Mouse (Mus musculus) neural tube, embryonic 10.5 days (tissue): ENCODE data around the gene Gpr132.

Source experiments
- DNase-seq: peaks from one replicate; pipeline ENCODE4 v3.0.0-alpha.2; 2017; ENCODE audit warnings: low spot score; ENCODE audit errors: extremely low spot score

Gene Gpr132

DNA sequence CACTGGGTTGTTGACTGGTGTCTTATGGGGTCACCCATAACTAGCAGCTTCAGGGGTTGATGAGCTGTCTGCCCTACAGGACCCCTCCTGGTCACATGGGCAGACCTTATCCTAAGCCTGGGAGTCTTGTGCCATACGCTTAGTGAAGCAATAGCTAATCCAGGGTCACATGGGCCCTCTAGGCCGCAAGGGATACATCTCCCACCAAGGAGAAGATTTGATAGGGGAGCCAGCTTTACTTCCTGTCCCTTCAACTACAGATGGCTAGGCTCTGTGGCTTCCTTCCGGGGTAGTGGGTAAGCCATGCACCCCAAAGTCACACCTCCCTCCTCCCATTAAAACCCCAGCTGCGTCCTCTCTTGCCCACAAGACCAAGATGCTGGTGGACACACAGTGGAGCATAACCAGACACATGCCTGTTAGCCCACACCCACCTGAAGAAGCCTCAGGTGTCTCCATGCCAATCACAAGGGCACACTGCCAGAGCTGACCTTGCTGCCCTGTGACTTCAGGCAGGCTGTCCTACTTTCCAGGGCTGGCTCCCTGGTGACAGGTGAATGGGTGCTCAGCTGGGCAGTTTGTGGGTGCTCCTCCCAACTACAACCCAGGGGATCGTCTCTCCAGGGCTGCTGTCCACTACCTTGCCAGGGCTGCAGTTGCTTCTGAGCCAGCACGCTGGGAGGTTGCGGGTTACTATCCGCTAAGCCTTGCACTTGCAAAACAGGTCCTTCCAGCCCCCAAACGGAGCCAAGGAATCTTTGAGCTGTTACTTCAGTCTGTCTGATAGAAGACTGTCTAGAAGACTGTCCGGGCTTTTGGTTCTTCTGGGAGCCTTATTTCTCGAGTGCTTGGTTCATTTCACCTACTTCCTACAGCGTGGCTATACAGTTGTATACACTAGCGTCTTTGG, at the start of gene Gpr132:
Gene Gpr132 (minus strand): TSS at position 51 of the 910 bp plus-strand sequence.
- no peak for DNase-seq

DNA sequence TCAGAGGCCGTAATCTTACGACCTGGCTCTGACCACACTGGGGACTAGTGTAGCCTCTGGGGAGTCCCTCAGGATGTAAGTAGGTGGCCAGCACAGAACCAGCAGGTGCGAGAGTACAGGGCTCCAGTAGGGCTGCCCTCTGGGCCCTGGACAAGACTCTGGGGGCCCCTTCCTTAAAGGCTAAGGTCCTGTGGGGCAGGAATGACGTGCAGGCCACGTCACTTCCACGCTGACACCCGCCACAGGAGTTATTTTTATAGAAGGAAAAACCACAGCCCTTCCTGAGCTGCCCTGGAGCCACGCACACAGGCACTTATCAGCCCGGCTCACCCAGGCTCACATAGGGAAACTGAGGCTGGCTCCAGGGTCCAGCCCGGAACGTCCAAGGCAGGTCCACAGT, 49.5 kb upstream of the Gpr132 start:
- no peak for DNase-seq

DNA sequence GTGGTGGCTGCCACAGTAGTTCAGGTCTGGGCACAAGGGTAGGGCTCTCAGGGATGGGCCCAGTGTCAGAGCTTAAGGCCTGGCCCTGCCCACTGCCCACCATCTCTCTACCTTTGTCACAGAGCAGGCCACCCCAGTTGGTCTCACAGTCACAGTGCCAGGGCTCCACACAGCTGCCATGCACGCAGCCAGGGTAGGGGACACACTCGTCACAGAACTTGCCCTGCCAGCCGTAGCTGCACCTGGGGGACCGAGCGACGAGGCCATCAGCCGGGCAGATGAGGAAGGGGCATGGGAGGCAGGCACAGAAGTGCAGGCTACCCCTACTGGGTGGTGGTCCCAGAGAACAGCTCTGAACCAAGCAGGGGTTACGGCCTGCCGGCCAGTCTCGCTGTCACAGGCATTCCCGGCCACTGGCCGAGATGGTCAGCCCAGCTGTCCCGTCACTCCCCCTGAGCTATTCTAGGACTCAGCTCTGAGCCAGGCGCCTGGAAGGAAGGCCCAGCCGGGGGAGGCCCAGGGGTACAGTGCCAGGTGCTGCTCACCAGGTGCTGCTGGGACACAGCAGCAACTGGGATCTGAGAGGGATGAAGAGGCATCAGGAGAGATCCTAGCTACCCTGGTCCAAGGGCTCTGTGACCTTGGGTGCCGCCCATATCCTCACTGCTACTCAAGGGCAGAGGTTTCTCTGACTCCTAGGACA, 48.8 kb upstream of the Gpr132 start:
- DNase-seq: no peak

GRCm38 (mm10) chr12:112915587-112915986, 47.6 kb upstream of the Gpr132 start:
- DNase-seq: no peak

DNA sequence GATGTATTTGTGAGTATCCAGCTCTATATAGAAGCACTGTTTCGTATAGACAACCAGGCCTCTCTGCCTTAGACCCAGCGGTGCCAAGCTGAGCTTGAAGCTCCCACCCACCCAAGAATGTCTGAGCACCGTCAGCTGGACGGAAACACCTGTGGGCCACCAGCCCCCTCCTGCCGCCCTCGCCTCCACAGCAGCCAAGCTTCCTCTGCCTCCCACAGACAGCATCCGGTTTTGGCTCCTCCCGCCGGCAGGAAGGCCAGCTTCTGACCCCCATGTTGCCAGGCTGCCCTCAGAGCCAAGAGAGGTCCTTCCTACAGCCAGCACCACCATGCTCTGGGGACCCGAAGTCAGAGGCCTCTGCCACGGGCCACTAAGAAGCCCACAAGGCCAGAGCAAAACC, 46.5 kb upstream of the Gpr132 start:
- DNase-seq: no peak

DNA sequence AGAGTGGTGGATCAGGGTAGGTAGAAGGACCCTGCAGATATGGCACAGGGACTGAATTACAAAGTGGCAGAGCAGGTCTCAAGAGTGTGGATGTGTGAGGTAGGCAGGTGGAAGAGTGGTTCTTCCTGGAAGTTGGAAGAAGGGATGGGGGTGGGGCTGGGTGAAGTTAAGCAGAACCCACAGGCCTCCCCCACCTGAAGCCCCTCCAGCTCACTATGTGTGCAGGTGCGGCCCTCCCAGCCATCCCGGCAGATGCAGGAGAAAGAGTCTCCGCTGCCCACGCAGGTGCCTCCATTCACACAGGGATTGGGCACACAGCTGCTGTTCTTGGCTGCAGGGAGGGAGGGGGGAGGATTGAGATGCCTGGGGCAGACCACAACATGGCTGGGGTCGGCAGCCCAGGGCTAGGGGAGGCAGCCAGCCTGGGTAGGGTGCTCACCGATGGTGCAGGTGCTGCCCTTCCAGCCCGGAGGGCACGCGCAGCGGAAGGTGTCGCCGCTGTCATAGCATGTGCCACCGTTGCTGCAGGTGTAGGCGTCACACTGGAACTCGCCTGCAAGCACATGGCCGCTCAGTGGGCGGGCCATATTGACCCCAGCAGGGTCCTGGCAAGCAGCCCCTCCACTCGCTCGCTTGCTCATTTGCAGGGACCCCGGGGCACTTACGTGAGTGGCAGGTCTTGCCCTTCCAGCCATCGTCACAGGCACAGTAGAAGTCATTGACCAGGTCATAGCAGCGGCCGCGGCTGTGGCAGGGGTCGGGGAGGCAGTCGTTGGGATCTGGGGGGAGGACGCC, 45.1 kb upstream of the Gpr132 start:
- no peak for DNase-seq

DNA sequence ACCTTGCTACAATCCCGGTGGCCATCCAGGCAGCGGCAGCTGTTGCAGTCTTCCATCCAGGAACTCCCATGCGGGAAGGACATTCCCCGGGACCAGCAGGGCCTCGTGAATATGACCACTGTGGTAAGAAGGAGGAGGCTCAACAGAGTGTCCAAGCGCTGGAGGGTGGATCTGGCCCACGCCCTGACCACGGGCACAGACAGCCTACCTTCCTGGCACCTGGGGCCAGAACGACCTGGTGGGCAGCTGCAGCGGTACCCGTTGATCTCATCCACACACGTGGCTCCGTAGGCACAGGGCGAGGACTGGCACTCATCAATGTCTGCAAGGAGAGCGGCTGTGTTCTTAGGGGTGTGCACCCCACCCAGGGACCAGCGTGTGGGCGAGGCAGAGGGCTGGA, 43.7 kb upstream of the Gpr132 start:
- DNase-seq: no peak

DNA sequence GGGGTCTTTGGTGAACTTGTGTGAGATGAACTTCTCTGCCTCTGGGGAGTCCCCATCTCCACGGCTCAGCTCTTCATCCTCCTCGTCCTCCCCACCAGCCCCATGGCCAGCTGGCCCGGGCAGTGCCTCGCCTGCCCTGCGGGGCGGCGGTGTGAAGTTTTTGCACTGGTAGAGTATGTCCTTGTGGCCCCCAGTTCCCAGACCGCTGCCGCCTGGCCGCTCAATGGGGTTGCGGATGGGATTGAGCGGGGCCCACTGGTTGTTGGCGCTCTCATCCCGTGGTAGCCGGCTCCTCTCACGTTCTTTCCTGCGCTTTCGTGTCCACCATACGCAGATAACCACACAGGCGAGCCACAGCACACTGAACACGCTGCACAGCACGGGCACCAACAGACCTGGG, 41.0 kb upstream of the Gpr132 start:
- DNase-seq: no peak

GRCm38 (mm10) chr12:112905001-112905400, 37.0 kb upstream of the Gpr132 start:
- DNase-seq: no peak

DNA sequence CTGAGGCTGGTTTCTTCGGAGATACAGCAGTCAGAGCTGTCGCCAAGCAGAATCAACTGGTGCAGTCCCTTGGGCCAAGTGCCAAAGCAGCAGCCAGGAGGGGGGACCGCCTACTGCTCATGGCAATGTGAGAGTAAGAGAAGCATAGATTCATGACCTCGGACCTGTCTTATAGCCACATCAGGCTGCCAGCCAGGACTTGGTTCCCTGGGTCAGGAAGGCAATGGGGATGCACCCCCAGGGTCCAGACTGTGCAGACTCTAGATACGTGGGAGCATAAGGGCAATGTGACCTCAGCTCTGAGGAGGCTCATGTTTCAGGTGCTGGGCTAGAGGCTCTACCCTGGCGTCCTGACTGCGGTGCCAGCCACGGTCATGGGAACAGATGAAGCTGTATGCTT, 35.9 kb upstream of the Gpr132 start:
- DNase-seq: no peak

DNA sequence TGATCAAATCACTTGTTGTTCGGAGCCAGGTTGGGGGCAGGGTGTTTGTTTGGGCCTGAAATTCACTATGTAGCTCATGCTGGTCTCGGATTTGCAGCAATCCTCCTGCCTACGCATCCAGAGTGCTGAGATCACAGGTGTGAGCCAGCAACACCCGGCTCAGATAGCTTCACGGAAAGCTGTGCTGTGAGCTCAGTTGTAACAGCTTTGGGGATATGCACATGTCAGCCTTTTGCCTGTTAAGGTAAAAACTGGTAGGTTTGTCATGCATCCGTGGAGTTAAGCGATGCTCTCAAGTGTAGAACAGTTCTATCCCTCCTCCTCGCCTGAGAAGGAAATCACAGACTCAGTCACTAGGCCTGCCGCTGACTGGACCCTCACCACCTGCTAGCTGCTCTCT, 32.6 kb upstream of the Gpr132 start:
- no peak for DNase-seq

GRCm38 (mm10) chr12:112898960-112899359, 30.9 kb upstream of the Gpr132 start:
- DNase-seq: no peak

DNA sequence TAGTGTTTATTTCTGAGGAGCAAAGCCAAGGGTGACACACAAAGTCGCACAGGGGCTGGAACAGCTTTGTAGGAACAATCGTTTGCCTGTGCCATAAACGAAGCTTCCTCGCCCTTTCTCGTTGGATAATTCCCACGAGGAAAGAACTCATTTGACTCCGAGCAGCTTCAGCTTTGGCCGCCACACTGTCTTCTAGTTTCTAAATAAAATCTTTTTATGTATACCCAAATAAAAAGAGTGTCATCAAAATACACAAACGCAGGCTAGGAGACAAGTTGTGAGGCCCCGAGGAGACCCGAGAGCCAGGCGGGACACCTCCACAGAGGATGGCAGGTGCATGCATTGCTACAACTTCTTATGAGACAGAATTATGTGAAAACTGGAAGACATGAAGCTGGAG, 30.3 kb upstream of the Gpr132 start:
- DNase-seq: no peak

DNA sequence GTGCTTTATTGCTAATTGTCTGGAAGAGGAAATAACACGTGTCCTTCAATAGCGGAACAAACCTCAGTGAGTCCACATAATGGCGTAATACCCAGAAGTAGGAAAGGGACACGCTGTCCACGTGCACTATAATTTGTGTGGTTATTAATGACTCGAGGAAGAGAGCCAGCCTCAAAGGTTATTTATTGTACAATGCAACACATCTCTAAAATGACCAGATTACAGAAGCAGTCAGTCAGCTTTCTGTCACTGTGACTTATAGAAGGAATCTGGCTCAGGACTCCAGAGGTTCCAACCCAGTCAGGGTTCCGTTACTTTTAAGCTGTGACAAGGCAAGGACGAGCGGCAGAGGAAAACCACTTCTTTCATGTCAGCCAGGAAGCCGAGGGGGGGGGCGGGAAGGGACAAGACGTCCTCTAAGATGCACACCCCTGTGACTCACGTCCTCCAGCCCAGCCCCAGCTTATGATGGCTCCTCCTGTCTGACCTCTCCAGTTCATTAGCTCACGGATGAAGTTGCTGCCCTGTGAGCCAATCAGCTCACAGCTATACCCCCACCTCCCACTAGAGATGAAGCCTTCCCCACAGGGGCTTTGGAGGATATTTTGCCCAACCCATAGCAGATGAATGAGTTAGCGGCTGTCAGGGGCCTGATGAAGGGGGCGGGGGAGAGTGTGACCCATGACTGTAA, 29.6 kb upstream of the Gpr132 start:
- peak; percentile 39 for DNase-seq

DNA sequence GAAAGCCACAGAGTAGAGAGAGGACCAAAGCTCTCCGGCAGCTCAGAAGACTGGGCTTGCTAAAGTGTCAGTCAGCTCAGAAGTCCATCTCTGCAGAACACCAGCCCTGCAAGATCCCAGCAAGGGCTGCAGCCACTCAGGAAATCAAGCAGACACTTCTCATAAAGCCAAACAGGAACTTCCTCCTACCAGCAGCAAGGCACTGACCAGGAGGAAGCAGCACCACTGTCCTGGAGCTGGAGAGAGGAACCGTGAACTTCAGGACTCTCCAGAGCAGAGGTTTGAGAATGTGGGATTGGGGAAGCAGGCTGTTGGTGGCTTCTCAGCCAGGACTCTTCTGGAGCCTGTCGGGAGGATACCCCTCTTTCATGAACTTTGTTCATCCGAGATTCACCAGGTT, 26.9 kb upstream of the Gpr132 start:
- no peak for DNase-seq

GRCm38 (mm10) chr12:112894303-112894884, 26.4 kb upstream of the Gpr132 start:
- DNase-seq: no peak

GRCm38 (mm10) chr12:112885465-112885864, 17.4 kb upstream of the Gpr132 start:
- no peak for DNase-seq

GRCm38 (mm10) chr12:112881301-112881815, 13.3 kb upstream of the Gpr132 start:
- no peak for DNase-seq

DNA sequence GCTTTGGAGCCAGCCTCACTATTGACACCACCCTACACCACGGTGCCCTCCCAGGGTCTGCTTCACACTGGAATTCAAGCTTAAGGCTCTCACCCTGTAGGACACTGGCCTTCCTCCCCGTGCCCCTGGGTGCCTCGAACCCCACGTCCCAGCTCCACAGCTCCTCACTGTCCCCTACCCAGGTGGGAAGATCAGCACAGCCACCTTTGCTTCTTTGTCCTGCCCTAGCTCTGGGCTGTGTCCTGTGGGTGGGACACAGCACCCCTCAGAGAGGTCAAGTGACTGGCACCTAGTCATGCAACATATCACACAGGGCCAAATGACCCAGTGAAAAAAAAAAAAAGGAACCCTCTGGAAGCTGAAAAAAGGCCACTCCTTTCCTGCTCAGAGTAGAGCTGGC, 12.6 kb upstream of the Gpr132 start:
- DNase-seq: no peak

DNA sequence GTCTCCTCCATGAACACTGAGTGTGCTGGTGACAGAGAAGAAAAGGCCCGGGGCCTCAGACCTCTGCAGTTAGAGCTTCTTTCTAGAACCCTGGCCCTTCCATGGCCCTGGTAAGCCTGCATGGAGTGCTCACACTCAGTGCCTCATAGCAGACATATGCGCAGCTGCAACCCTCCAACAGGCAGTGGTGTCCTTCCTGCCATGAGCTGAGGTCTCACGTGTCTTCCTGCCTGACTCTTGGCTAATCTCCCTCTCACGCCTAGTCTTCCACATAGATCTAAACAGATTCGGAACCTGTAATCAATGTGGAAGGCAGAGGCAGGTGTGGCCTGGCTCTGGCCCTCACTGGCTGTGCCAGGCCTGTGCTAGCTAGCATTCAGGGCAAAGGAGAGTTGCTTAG, 11.7 kb upstream of the Gpr132 start:
- DNase-seq: no peak

GRCm38 (mm10) chr12:112877607-112878020, 9.6 kb upstream of the Gpr132 start:
- peak; percentile 55 for DNase-seq
